Mouse (Mus musculus) skeletal muscle tissue, adult 2 months (tissue): ENCODE results near the gene Mmp14.

Experiments
- DNase-seq: peaks from one replicate; pipeline ENCODE4 v3.0.0-alpha.2; 2012; ENCODE audit warnings: low read depth, low spot score

Gene Mmp14

GRCm38 (mm10) chr14:54413877-54414700 is 17.3 kb upstream of the Mmp14 start:
- no peak for DNase-seq

- DNase-seq, result no peak
Measured at GRCm38 (mm10) chr14:54415241-54416020, 16.0 kb upstream of the Mmp14 start.

GRCm38 (mm10) chr14:54416229-54416775 is 15.1 kb upstream of the Mmp14 start:
- no peak for DNase-seq

- no peak for DNase-seq
Measured at GRCm38 (mm10) chr14:54416830-54417229, 14.6 kb upstream of the Mmp14 start.

GRCm38 (mm10) chr14:54417623-54418081 is 13.8 kb upstream of the Mmp14 start, which contains the start of gene Slc7a7:
TSS of gene Slc7a7 (minus strand) at chr14:54417780.
- DNase-seq, result no peak

- DNase-seq, result no peak
Measured at GRCm38 (mm10) chr14:54421014-54421413, 10.4 kb upstream of the Mmp14 start.

- no peak for DNase-seq
Measured at GRCm38 (mm10) chr14:54423406-54423805, 8.0 kb upstream of the Mmp14 start.

- no peak for DNase-seq
Measured at GRCm38 (mm10) chr14:54424634-54425033, 6.8 kb upstream of the Mmp14 start.

GRCm38 (mm10) chr14:54425540-54425939 is 5.9 kb upstream of the Mmp14 start:
- no peak for DNase-seq

GRCm38 (mm10) chr14:54426003-54426688 is 5.3 kb upstream of the Mmp14 start:
- no peak for DNase-seq

- peak; percentile 89 for DNase-seq
Measured at GRCm38 (mm10) chr14:54426689-54427398, 4.6 kb upstream of the Mmp14 start, which contains the start of gene Mrpl52. TSS of gene Mrpl52 (plus strand) at chr14:54426909.

- no peak for DNase-seq
Measured at GRCm38 (mm10) chr14:54427696-54428095, 3.7 kb upstream of the Mmp14 start.

- no peak for DNase-seq
Measured at GRCm38 (mm10) chr14:54428421-54428820, 3.0 kb upstream of the Mmp14 start.

- DNase-seq, result no peak
Measured at GRCm38 (mm10) chr14:54429332-54430093, 1.9 kb upstream of the Mmp14 start.

GRCm38 (mm10) chr14:54430406-54431145 is 836 bp upstream of the Mmp14 start:
- DNase-seq, result no peak

GRCm38 (mm10) chr14:54432078-54432836 is 845 bp downstream of the Mmp14 start:
- DNase-seq, result no peak

- DNase-seq, result no peak
Measured at GRCm38 (mm10) chr14:54432837-54433830, 1.7 kb downstream of the Mmp14 start.
